Mouse (Mus musculus) cortical plate, adult 2 months (tissue): ENCODE data around the gene Ccr5. TPM values are rescaled to one million over a fixed set of nuclear protein-coding genes. Genes with fewer than 3 reads are reported as not detected.

Source experiments
- H3K27ac ChIP-seq: fragments of 200-500 bp; 2 replicates; pipeline ENCODE4 v1.5.1; 2012; ENCODE audit warnings: low read length, control low read depth, inconsistent platforms; ENCODE audit not compliant: insufficient read depth
- H3K4me1 ChIP-seq: fragments of 200-500 bp; 2 replicates; pipeline ENCODE4 v1.6.1; 2011; ENCODE audit warnings: low read length; ENCODE audit not compliant: control insufficient read depth, insufficient read depth
- H3K4me3 ChIP-seq: fragments of 200-500 bp; 2 replicates; pipeline ENCODE4 v1.5.1; 2011; ENCODE audit warnings: mild to moderate bottlenecking, low read length, control low read depth; ENCODE audit not compliant: insufficient read depth
- CTCF ChIP-seq: fragments of 200-500 bp; IDR thresholded peaks from 2 replicates; pipeline ENCODE4 v1.5.1; 2011; ENCODE audit warnings: mild to moderate bottlenecking, control low read depth, low read length; ENCODE audit not compliant: insufficient read depth; ENCODE audit errors: extremely low read depth
- POLR2A ChIP-seq: fragments of 200-500 bp; IDR thresholded peaks from 2 replicates; pipeline ENCODE4 v1.6.1; 2011; ENCODE audit warnings: mild to moderate bottlenecking, low read length, control low read depth; ENCODE audit not compliant: insufficient read depth; ENCODE audit errors: extremely low read depth
- polyA plus RNA-seq: library from polyadenylated mRNA; depleted of rRNA; stranded (reverse); fragments of >200 nt; gene quantifications from 2 replicates; pipeline ENCODE4 v1.2.3, GENCODE M21; 2012; rRNA removed

Ccr5 gene
- polyA plus RNA-seq, 1 experiment = 5.6 TPM

GRCm38 (mm10) chr9:124137619-124138018 is 16.3 kb downstream of the Ccr5 start:
- H3K4me1 ChIP-seq = no peaks in the 10 kb centered on the region
- no peak overlapping the region for H3K4me3 ChIP-seq
- no peak for TF ChIP-seq CTCF
- TF ChIP-seq POLR2A = no peak
- H3K27ac ChIP-seq = no peak overlapping the region

- H3K27ac ChIP-seq = no peak overlapping the region
- TF ChIP-seq CTCF (no peak), POLR2A (no peak)
These were observed 16.9 kb downstream of the Ccr5 start for GRCm38 (mm10) chr9:124138055-124138775.

GRCm38 (mm10) chr9:124143678-124144077 is 22.3 kb downstream of the Ccr5 start:
- no peak overlapping the region for H3K27ac ChIP-seq
- TF ChIP-seq CTCF (no peak), POLR2A (no peak)
- no peaks in the 10 kb centered on the region for H3K4me1 ChIP-seq
- no peak overlapping the region for H3K4me3 ChIP-seq

More at GRCm38 (mm10) chr9:124138055-124138775, 16.9 kb downstream of the Ccr5 start:
- H3K4me1 ChIP-seq = no peaks in the 10 kb centered on the region
- no peak overlapping the region for H3K4me3 ChIP-seq

DNA sequence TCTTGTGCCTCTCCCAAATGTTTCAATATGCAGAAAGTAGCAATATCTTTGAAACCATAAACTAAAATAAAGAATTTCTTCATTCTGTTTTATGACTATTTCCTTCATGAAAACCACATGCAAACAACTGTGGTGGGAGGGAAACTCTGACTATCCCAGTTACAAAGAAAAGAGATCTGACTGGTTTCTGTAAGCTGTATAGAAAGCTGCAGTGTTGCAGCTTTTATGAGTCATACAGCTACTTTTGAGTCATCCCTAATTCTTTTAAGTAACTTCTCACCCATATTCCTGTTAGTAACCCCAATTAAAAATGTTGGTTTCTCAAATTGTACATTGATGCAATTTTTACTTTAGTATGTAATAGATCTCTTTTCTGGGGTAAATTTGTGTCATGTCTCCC is 25.0 kb downstream of the Ccr5 start:
- Histone ChIP-seq H3K4me1 (no peaks in the 10 kb centered on the region), H3K4me3 (no peak overlapping the region), H3K27ac (no peak overlapping the region)
- no peak for TF ChIP-seq POLR2A
- TF ChIP-seq CTCF = no peak

Other genes with a start within 250 kb of the Ccr5 start
- gene Ccr1, start 152.9 kb upstream of the Ccr5 start, polyA plus RNA-seq = 0.33 and 0.34 TPM in 2 replicates
- gene Ccr1l1, start 143.1 kb upstream of the Ccr5 start, polyA plus RNA-seq = 0.10 and 0.13 TPM in 2 replicates
- 0.06 and 0.13 TPM in 2 replicates for gene Ccr3, start 99.6 kb upstream of the Ccr5 start, polyA plus RNA-seq
- 0.15 and 0.19 TPM in 2 replicates for gene Ccr2, start 19.6 kb upstream of the Ccr5 start, polyA plus RNA-seq
- gene 2010315B03Rik, start 191.2 kb downstream of the Ccr5 start, polyA plus RNA-seq = 17.4 and 18.5 TPM in 2 replicates